Mouse (Mus musculus): Measurements from ENCODE around the gene Cd164l2.

DNA sequence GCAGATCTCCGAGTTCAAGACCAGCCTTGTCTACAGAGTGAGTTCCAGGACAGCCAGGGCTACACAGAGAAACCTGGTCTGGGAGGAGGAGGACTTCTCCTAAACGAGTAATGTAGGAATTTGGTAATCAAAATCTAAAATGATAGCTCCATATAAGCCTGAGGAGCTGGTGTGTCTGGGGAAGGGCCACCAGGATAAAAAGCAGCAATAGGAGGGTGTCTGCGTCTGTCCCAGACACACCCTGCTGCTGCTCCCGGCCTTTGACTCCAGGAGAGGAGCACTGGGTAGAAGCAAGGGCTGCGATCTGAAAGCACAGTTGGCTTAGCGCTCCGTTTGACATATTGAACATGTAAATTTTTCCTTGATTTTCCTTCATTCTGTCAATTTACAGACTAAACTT, 36.7 kb upstream of the Cd164l2 start:
- TF ChIP-seq CTCF (IDR thresholded peaks at IDR 0.05; ENCODE audit: low read depth) (no peak), EP300 (IDR thresholded peaks at IDR 0.05; ENCODE audit: low read depth) (no peak)

All from liver, embryonic 14.5 days (tissue).